Mouse (Mus musculus): ENCODE data around the gene Actn3. TPM values are rescaled to one million over a fixed set of nuclear protein-coding genes. Genes with fewer than 3 reads are reported as not detected.

The Actn3 gene
- polyA plus RNA-seq, 1 experiment, result 0.32 TPM

- peak within 1 kb of the TSS; percentile 72 for H3K4me3 ChIP-seq (ENCODE audit: low read depth, low read length)
- H3K27ac ChIP-seq (ENCODE audit: insufficient read depth, low read depth, low read length), result no peak within 1 kb of the TSS
- H3K4me1 ChIP-seq (ENCODE audit: control insufficient read depth, insufficient read depth, insufficient read length, low read length), result no peaks in the 10 kb centered on the region
- TF ChIP-seq POLR2A (IDR thresholded peaks at IDR 0.05; ENCODE audit: low read depth, low read length) (no peak), CTCF (IDR thresholded peaks at IDR 0.05; ENCODE audit: extremely low read depth, insufficient read length, insufficient replicate concordance, low read depth, low read length) (no peak; the same call in 1 of the 2 replicates)
- 9% methylated on average over 31 of the region's 31 CpGs for WGBS
- no peaks in the 10 kb centered on the region for H3K27me3 ChIP-seq (ENCODE audit: control insufficient read depth, insufficient read depth, low read length)
- H3K36me3 ChIP-seq (ENCODE audit: control insufficient read depth, insufficient read depth, low read length), result peaks cover 29% of the 10 kb centered on the region
These were observed 28.5 kb upstream of the Actn3 start, which contains the start of gene Bbs1 for GRCm38 (mm10) chr19:4905979-4906794. TSS of gene Bbs1 (minus strand) at chr19:4906628.

- H3K27me3 ChIP-seq (ENCODE audit: control insufficient read depth, insufficient read depth, low read length), result no peaks in the 10 kb centered on the region
- H3K4me3 ChIP-seq (ENCODE audit: low read depth, low read length), result no peak overlapping the region
- no peak overlapping the region for H3K27ac ChIP-seq (ENCODE audit: insufficient read depth, low read depth, low read length)
- WGBS, result 70% methylated on average over 3 of the region's 3 CpGs
- TF ChIP-seq POLR2A (IDR thresholded peaks at IDR 0.05; ENCODE audit: low read depth, low read length), result no peak
- TF ChIP-seq CTCF (IDR thresholded peaks at IDR 0.05; ENCODE audit: extremely low read depth, insufficient read length, insufficient replicate concordance, low read depth, low read length), result no peak
- H3K36me3 ChIP-seq (ENCODE audit: control insufficient read depth, insufficient read depth, low read length), result no peaks in the 10 kb centered on the region
- no peaks in the 10 kb centered on the region for H3K4me1 ChIP-seq (ENCODE audit: control insufficient read depth, insufficient read depth, insufficient read length, low read length)
These were observed 22.2 kb upstream of the Actn3 start for GRCm38 (mm10) chr19:4899888-4900287.

DNA sequence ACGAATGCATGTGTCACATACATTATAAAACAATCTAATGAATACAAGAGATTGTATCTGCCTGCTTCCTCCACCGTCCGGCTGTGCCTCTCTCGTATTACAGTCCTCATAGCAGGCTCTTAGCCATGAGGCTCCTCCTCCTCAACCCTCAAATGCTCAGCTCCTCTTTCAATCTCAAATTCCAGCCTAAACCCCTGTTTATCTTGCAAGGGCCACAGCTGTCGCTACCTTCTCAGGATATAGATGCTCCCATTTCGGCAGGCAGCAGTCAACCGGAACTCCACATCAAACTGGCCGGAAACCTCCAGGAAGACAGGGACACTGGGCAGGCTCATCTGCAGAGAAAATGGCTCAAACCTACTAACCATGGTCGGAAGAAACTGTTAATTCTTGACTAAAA, 21.3 kb upstream of the Actn3 start:
- Histone ChIP-seq H3K27me3 (ENCODE audit: control insufficient read depth, insufficient read depth, low read length) (no peaks in the 10 kb centered on the region), H3K4me3 (ENCODE audit: low read depth, low read length) (no peak overlapping the region), H3K36me3 (ENCODE audit: control insufficient read depth, insufficient read depth, low read length) (no peaks in the 10 kb centered on the region), H3K4me1 (ENCODE audit: control insufficient read depth, insufficient read depth, insufficient read length, low read length) (no peaks in the 10 kb centered on the region), H3K27ac (ENCODE audit: insufficient read depth, low read depth, low read length) (no peak overlapping the region)
- 75% methylated on average over 9 of the region's 9 CpGs for WGBS
- TF ChIP-seq CTCF (IDR thresholded peaks at IDR 0.05; ENCODE audit: extremely low read depth, insufficient read length, insufficient replicate concordance, low read depth, low read length), result no peak
- no peak for TF ChIP-seq POLR2A (IDR thresholded peaks at IDR 0.05; ENCODE audit: low read depth, low read length)

- WGBS, result 71% methylated on average over 21 of the region's 21 CpGs
- TF ChIP-seq CTCF (IDR thresholded peaks at IDR 0.05; ENCODE audit: extremely low read depth, insufficient read length, insufficient replicate concordance, low read depth, low read length), result no peak
- TF ChIP-seq POLR2A (IDR thresholded peaks at IDR 0.05; ENCODE audit: low read depth, low read length), result no peak
- H3K36me3 ChIP-seq (ENCODE audit: control insufficient read depth, insufficient read depth, low read length), result no peaks in the 10 kb centered on the region
- H3K4me3 ChIP-seq (ENCODE audit: low read depth, low read length), result no peak overlapping the region
- no peak overlapping the region for H3K27ac ChIP-seq (ENCODE audit: insufficient read depth, low read depth, low read length)
- no peaks in the 10 kb centered on the region for H3K4me1 ChIP-seq (ENCODE audit: control insufficient read depth, insufficient read depth, insufficient read length, low read length)
- H3K27me3 ChIP-seq (ENCODE audit: control insufficient read depth, insufficient read depth, low read length), result no peaks in the 10 kb centered on the region
These were observed 19.2 kb upstream of the Actn3 start for GRCm38 (mm10) chr19:4896780-4897520.

- H3K4me1 ChIP-seq (ENCODE audit: control insufficient read depth, insufficient read depth, insufficient read length, low read length), result no peaks in the 10 kb centered on the region
- no peak overlapping the region for H3K4me3 ChIP-seq (ENCODE audit: low read depth, low read length)
- no peaks in the 10 kb centered on the region for H3K36me3 ChIP-seq (ENCODE audit: control insufficient read depth, insufficient read depth, low read length)
- 62% methylated on average over 3 of the region's 3 CpGs for WGBS
- no peak overlapping the region for H3K27ac ChIP-seq (ENCODE audit: insufficient read depth, low read depth, low read length)
- H3K27me3 ChIP-seq (ENCODE audit: control insufficient read depth, insufficient read depth, low read length), result no peaks in the 10 kb centered on the region
- TF ChIP-seq CTCF (IDR thresholded peaks at IDR 0.05; ENCODE audit: extremely low read depth, insufficient read length, insufficient replicate concordance, low read depth, low read length) (no peak), POLR2A (IDR thresholded peaks at IDR 0.05; ENCODE audit: low read depth, low read length) (no peak)
These were observed 14.1 kb upstream of the Actn3 start for GRCm38 (mm10) chr19:4891798-4892197.

GRCm38 (mm10) chr19:4889791-4890190, 12.1 kb upstream of the Actn3 start:
- Histone ChIP-seq H3K27me3 (ENCODE audit: control insufficient read depth, insufficient read depth, low read length) (no peaks in the 10 kb centered on the region), H3K4me1 (ENCODE audit: control insufficient read depth, insufficient read depth, insufficient read length, low read length) (no peaks in the 10 kb centered on the region), H3K4me3 (ENCODE audit: low read depth, low read length) (no peak overlapping the region), H3K27ac (ENCODE audit: insufficient read depth, low read depth, low read length) (no peak overlapping the region), H3K36me3 (ENCODE audit: control insufficient read depth, insufficient read depth, low read length) (no peaks in the 10 kb centered on the region)
- 70% methylated on average over 10 of the region's 10 CpGs for WGBS
- TF ChIP-seq POLR2A (IDR thresholded peaks at IDR 0.05; ENCODE audit: low read depth, low read length) (no peak), CTCF (IDR thresholded peaks at IDR 0.05; ENCODE audit: extremely low read depth, insufficient read length, insufficient replicate concordance, low read depth, low read length) (no peak)

DNA sequence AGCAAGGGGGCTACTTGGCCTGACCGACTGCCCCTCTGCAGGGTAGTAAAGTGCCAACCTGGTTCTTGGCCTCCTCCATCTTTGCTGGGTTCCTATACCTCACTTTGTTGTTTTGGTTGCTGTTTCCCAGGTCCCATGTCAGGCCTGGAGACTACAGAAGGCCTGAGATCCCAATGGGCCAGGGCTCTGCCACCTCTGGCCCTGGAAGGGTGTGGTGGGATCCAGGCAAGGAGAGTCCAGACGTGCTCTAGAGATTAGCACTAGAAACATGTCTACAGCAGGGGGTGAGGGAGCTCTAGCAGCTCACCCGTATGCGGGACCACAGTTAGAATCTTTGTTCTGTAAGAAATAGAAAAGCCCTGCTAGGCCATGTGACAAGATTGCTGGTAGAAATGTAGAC, 6.3 kb upstream of the Actn3 start:
- no peaks in the 10 kb centered on the region for H3K36me3 ChIP-seq (ENCODE audit: control insufficient read depth, insufficient read depth, low read length)
- 84% methylated on average over 4 of the region's 4 CpGs for WGBS
- TF ChIP-seq CTCF (IDR thresholded peaks at IDR 0.05; ENCODE audit: extremely low read depth, insufficient read length, insufficient replicate concordance, low read depth, low read length) (no peak), POLR2A (IDR thresholded peaks at IDR 0.05; ENCODE audit: low read depth, low read length) (no peak)
- no peaks in the 10 kb centered on the region for H3K27me3 ChIP-seq (ENCODE audit: control insufficient read depth, insufficient read depth, low read length)
- H3K4me3 ChIP-seq (ENCODE audit: low read depth, low read length), result no peak overlapping the region
- no peaks in the 10 kb centered on the region for H3K4me1 ChIP-seq (ENCODE audit: control insufficient read depth, insufficient read depth, insufficient read length, low read length)
- H3K27ac ChIP-seq (ENCODE audit: insufficient read depth, low read depth, low read length), result no peak overlapping the region
